Mouse (Mus musculus) layer of hippocampus, adult 9-11 months (tissue): ENCODE measurements around the gene Hsd17b13.

Source experiments
- DNase-seq: peaks from one replicate; pipeline ENCODE4 v3.0.0; 2022

Gene Hsd17b13

GRCm38 (mm10) chr5:103919497-103919896 lies 57.7 kb downstream of the Hsd17b13 start:
- no peak for DNase-seq

GRCm38 (mm10) chr5:103918233-103918632 lies 59.0 kb downstream of the Hsd17b13 start:
- no peak for DNase-seq

- no peak for DNase-seq
Observed at GRCm38 (mm10) chr5:103917357-103917895, 59.8 kb downstream of the Hsd17b13 start.

- no peak for DNase-seq
Observed at GRCm38 (mm10) chr5:103916595-103917356, 60.4 kb downstream of the Hsd17b13 start.

- no peak for DNase-seq
Observed at GRCm38 (mm10) chr5:103914335-103915226, 62.6 kb downstream of the Hsd17b13 start.

GRCm38 (mm10) chr5:103913150-103913549 lies 64.1 kb downstream of the Hsd17b13 start:
- DNase-seq, result no peak

GRCm38 (mm10) chr5:103911555-103911954 lies 65.7 kb downstream of the Hsd17b13 start:
- DNase-seq, result no peak

GRCm38 (mm10) chr5:103910748-103911409 lies 66.3 kb downstream of the Hsd17b13 start, which contains the start of gene Klhl8:
TSS of gene Klhl8 (minus strand) at chr5:103911259.
- peak; percentile 88 for DNase-seq

- no peak for DNase-seq
Observed at GRCm38 (mm10) chr5:103910156-103910555, 67.1 kb downstream of the Hsd17b13 start.

GRCm38 (mm10) chr5:103909466-103909865 lies 67.7 kb downstream of the Hsd17b13 start:
- no peak for DNase-seq

- DNase-seq, result no peak
Observed at GRCm38 (mm10) chr5:103908851-103909250, 68.4 kb downstream of the Hsd17b13 start.

- DNase-seq, result peak; percentile 51
Observed at GRCm38 (mm10) chr5:103907844-103908243, 69.4 kb downstream of the Hsd17b13 start.

- no peak for DNase-seq
Observed at GRCm38 (mm10) chr5:103906173-103906572, 71.0 kb downstream of the Hsd17b13 start.
